ENCODE assay signal across 22 mouse cellular contexts in the genomic region with DNA sequence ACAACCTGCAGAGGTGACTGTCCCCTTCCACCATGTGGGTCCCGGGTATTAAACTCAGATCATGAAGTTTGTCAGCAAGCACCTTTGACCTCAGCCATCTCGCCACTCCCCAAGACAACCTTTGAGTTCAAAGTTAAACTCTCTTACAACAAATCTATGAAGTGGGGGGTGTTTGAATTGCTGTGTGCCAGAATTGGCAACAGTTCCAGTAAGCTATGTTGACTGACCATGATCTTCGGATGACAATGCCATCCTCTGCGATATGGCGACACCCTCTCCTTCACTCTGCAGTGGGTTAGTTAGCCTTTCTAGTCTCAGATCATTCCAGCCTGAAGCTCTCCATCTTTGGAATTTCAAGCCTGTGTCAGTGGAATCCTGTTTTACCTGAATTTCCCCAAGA.
"Had no signal": no experiment of that assay in that cellular context is flagged by ENCODE, and none has a peak within 500 bp of the region (broad histone marks: within the 10 kb centered on the region; RNA-seq: fewer than 3 reads in every experiment).

No protein-coding gene starts in this region.

- H3K4me2 ChIP-seq: lung, embryonic 15.5 days; midbrain, embryonic 11.5 days; midbrain, embryonic 13.5 days; midbrain, embryonic 15.5 days; neural tube, embryonic 12.5 days; stomach, embryonic 15.5 days had no signal

- H3K27ac ChIP-seq: liver, embryonic 14.5 days; lung, embryonic 15.5 days; macrophage; midbrain, embryonic 13.5 days; midbrain, embryonic 15.5 days; neural tube, embryonic 12.5 days; stomach, embryonic 15.5 days; stomach, postnatal 0 days had no signal

- H3K4me1 ChIP-seq: midbrain, embryonic 15.5 days had no signal

- ATAC-seq: lung, postnatal 0 days; midbrain, embryonic 15.5 days had no signal

- DNase-seq: lung, adult 2 months; lung, postnatal 14 days; lung, postnatal 36 days; retina, postnatal 1 day; right cerebral cortex, adult 18-20 months; right cerebral cortex, postnatal 25 days; right cerebral cortex, postnatal 4 days; spleen, adult 18-20 months; thymus, adult 2 months; thymus, postnatal 25 days; thymus, postnatal 4 days had no signal

- H3K27me3 ChIP-seq: lung, embryonic 15.5 days; midbrain, embryonic 13.5 days; midbrain, embryonic 15.5 days; neural tube, embryonic 12.5 days; stomach, embryonic 15.5 days had no signal

- H3K9me3 ChIP-seq: lung, embryonic 15.5 days; megakaryocyte, embryonic 14.5 days; midbrain, embryonic 13.5 days; midbrain, embryonic 15.5 days; neural tube, embryonic 12.5 days; stomach, embryonic 15.5 days had no signal

- H3K36me3 ChIP-seq: lung, embryonic 15.5 days; midbrain, embryonic 13.5 days; midbrain, embryonic 15.5 days; neural tube, embryonic 12.5 days; stomach, embryonic 15.5 days had no signal

- H3K9ac ChIP-seq: liver, embryonic 14.5 days; lung, embryonic 15.5 days; midbrain, embryonic 13.5 days; midbrain, embryonic 15.5 days; neural tube, embryonic 12.5 days; stomach, embryonic 15.5 days had no signal

- H3K4me3 ChIP-seq: lung, embryonic 15.5 days; megakaryocyte, embryonic 14.5 days; midbrain, embryonic 13.5 days; midbrain, embryonic 15.5 days; neural tube, embryonic 12.5 days; stomach, embryonic 15.5 days had no signal
